Mouse (Mus musculus): ENCODE data around the gene Pou6f1.

Pou6f1 gene

GRCm38 (mm10) chr15:100616221-100616620 is 16.4 kb upstream of the Pou6f1 start:
- DNase-seq, result no peak

DNA sequence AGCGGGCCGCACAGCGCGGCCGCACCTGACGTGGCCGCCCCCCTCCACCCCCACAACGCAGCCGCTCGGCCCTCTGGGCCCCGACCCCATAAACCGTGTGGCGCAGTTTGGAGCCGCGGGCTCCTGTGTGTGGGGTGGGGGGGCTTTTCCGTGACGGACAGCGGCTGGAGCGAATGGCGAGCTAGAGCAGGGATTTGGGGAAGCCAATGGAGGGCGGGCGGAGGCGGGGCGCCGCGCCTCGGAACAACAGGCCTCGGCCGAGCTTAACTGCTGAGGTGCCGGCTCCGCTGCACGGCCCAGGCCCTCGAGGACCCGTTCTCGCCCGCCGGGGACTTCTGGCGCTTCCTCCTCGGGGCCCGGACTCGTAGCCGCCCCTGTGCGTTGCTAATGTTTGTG is 16.0 kb upstream of the Pou6f1 start:
- peak; percentile 88 for DNase-seq

DNA sequence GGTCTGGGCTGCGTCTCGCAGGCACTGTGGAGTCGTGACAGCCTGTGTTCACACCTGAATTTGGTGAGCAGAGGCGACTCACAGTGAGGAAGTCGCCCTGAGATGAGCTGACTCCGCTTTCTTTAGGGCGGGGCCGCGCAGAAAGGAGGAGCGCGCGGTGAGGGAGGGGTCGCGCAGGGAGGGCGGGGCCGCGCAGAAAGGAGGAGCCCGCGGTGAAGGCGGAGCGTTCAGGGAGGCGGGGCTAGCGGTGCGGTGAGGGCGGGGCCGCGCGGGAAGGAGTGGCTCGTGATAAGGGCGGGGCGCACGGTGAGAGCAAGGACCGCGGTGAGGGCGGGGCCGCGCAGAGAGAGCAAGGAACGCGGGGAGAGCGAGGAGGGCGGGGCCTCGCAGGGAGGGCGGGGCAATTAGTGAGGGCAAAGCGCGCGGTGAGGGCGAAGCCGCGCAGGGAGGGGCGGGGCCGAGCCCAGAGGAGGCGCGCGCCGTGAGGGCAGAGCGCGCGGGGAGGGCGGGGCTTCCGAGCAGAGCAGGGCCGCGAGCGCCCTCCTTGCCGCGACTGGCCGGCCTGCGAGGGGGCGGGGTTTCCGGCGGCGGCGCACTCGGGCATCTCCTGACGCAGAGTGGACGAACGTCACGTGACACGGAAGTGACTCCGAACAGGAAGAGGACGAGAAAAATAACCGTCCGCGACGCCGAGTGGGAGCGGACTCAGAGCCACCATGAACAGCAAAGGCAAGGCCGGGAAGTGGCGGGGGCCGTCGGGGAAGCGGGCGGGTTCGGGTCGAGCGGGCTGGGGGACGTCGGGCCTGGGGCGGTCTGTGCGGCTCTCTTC is 15.4 kb upstream of the Pou6f1 start, which contains the start of gene Dazap2:
Gene Dazap2, plus strand, starts transcription at position 354 of the 829 bp plus-strand sequence.
- DNase-seq, result peak; percentile 98

DNA sequence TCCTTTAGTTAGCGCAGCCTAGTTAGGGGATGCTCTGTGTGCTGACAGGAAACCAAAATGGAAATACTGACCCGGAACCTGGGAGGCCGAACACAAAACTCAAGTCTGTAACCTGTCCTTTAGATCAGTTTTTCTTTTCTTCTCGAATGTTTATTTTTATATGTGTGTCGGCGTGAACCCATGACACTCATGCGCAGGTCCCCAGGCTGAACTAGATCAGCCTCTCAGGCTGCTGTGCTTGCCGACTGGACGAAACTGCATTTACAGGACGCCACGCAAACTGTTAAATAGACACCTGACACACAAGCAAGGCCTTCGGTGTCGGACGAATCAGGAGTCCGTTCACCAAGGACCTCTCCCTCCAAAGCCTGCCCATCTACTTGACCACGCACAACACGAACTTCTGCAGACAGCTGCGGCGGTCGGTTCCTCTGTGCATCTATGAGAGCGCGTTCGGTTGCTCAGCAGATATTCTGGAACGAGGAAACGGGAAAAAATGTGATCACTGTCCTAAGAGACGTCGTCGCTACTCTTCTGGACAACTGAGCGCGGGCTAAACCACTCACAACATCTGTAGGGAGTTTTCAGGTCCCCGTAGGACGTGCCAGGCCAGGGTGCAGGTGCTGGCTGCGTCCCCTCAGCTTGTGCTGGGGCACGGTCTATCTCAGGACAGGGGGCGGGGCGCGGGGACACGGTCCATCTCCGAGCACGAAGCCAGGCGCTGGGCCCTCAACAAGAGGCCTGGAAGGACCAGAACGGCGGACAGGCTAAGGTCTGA is 14.6 kb upstream of the Pou6f1 start:
- no peak for DNase-seq

DNA sequence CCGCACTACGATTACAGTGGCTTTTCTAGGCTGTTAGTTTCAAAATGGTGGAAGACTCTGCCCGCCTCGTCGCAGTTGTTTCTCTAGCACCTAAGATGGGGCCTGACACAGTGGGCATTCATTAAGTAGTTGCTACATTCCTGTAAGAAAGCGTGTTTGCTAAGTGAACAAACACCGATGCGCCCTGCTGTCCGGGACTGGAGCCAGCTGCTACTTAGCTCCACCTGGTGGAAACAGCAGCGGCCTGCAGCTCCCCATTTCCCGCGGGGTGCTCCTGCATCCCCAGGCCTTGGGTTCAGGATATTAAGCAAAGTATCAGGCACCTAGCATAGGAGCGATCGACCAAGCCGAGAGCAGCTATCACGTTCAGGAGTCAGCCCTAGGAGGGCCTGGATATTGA is 13.8 kb upstream of the Pou6f1 start:
- DNase-seq, result peak; percentile 80

DNA sequence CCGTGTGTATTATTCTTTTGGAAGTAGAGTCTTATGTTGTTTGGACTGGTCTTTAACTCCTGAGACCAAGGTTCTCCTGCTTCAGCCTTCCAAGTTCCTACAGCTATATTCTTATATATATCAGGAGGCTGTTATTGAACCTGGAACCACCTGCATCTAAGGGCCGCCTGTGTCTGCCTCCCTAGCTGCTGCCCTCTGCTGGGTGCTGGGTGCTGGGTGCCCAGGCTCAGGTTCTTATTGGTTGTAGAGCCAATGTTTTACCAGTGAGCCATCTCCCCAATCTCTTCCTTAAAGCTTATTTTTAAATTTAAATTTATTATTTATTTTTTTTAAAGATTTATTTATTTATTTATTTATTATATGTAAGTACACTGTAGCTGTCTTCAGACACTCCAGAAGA is 12.6 kb upstream of the Pou6f1 start:
- DNase-seq, result peak; percentile 48

- no peak for DNase-seq
Measured at GRCm38 (mm10) chr15:100611951-100612350, 12.2 kb upstream of the Pou6f1 start.

- peak; percentile 65 for DNase-seq
Measured at GRCm38 (mm10) chr15:100606677-100607076, 6.9 kb upstream of the Pou6f1 start.

GRCm38 (mm10) chr15:100601669-100602068 is 1.9 kb upstream of the Pou6f1 start:
- DNase-seq, result peak; percentile 49

- peak; percentile 52 for DNase-seq
Measured at GRCm38 (mm10) chr15:100600696-100601272, 1.0 kb upstream of the Pou6f1 start.

- DNase-seq, result peak; percentile 85
Measured at GRCm38 (mm10) chr15:100600047-100600695, 387 bp upstream of the Pou6f1 start.

DNA sequence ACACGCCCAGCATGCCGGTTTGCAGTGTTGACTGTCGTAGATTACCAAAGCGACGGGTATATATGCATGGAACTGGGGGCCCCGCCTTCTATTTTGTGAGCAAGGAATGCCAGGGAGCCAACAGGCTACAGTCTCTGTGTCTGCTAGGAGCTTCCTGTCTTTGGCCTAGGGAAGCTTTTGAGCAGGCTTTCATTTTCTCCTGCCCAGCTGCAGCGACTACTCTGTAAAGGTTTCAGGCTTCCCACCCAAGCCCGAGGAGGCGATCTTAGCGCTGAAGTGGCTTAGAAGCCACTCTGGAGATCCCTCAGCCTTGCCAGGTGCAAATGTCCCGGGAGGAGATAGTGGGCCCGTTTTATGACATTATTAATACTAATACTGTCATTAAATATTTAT is 905 bp downstream of the Pou6f1 start:
- peak; percentile 69 for DNase-seq

DNA sequence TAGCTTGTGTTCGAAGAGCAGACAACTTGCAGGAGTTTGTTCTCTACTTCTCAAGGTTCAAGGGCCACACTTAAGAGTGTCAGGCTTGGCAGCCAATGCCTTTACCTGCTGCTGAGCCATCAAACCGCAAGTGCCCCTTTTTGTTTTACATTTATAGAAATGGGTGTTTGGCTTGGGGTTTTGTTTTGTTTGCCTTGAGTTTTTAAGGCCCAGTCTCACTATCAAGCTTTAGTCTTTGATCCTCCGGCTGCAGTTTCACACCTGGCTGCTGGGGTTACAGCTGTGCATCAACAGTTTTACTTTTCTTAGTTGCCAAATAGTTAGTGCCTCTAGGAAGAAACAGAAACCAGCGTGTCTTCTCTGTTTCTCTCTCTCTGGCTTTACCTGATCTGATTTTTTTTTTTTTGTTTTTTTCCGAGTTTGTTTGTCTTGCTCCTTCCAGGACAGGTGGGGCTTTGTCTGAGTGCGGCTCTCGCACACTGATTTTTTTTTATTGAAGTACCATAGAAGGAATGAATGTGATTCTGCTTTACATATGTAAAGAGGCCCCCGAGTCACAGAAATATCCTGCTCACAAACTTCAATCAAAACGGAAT is 1.4 kb downstream of the Pou6f1 start:
- DNase-seq, result peak; percentile 60

- peak; percentile 62 for DNase-seq
Measured at GRCm38 (mm10) chr15:100592817-100593216, 7.0 kb downstream of the Pou6f1 start.

GRCm38 (mm10) chr15:100590436-100590835 is 9.3 kb downstream of the Pou6f1 start:
- no peak for DNase-seq

- DNase-seq, result peak; percentile 60
Measured at GRCm38 (mm10) chr15:100588297-100588696, 11.5 kb downstream of the Pou6f1 start.

GRCm38 (mm10) chr15:100587166-100587565 is 12.6 kb downstream of the Pou6f1 start:
- peak; percentile 93 for DNase-seq

GRCm38 (mm10) chr15:100585931-100586330 is 13.9 kb downstream of the Pou6f1 start:
- DNase-seq, result no peak

DNA sequence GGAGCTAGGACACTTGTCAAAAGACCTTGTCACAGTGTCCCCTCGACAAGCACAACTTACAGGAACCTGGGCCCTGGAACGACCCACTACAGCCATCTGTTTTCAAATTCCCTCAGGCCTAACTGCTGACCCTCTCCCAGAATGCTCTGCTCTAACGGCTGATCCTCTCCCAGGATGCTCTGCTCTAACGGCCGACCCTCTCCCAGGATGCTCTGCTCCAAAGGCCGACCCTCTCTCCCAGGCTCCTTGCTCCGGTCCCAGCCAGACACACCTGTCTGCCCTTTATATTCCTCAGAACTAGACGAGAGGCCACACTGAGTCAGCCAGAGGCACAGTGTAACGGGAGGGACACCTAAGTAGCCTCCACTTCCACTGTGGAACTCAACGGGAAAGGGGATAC is 19.7 kb downstream of the Pou6f1 start:
- DNase-seq, result no peak

DNA sequence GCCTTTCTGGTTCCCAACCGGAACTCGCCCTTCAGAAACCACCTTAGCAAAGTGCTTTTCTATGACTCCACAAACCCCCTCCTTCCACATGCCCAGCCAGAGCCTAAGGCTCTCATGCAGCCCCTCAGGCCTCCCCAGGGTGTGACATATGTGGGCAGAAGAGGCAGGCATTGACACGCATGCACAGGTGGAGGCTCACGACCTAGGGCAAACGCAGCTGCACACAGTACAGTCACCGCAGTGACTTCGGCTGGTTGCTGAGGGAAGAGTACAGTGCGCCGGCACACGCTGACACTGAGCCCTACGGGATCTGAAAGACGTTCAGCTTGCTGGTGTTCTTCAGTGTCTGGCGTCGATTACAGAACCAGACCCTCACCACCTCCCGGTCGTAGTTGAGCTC is 21.8 kb downstream of the Pou6f1 start:
- DNase-seq, result no peak

- peak; percentile 51 for DNase-seq
Measured at GRCm38 (mm10) chr15:100576810-100577209, 23.0 kb downstream of the Pou6f1 start.

DNA sequence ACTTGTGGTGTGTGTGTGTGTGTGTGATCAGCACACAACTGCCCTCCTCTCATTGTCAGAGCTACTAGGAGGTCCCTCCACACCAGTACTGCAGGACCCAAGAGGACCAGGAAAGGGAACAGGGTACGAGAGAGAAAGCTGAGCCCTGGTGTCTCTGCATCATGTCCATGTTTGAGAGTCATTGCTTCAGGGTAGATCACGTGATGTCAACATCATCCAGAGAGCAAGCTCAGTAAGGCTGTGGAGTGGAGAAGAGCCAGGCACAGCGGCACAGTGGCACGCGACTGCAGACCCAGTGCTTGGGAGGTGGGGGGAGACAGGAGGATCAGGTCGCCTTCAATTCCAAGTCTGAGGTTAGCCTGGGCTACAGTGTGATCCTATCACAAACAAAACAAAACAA is 23.4 kb downstream of the Pou6f1 start:
- no peak for DNase-seq

- DNase-seq, result peak; percentile 90
Measured at GRCm38 (mm10) chr15:100575366-100575765, 24.4 kb downstream of the Pou6f1 start.

Measured in kidney, adult 9 months (tissue).